Comparison of ENCODE assay signal across 1 mouse cellular context in the genomic region with DNA sequence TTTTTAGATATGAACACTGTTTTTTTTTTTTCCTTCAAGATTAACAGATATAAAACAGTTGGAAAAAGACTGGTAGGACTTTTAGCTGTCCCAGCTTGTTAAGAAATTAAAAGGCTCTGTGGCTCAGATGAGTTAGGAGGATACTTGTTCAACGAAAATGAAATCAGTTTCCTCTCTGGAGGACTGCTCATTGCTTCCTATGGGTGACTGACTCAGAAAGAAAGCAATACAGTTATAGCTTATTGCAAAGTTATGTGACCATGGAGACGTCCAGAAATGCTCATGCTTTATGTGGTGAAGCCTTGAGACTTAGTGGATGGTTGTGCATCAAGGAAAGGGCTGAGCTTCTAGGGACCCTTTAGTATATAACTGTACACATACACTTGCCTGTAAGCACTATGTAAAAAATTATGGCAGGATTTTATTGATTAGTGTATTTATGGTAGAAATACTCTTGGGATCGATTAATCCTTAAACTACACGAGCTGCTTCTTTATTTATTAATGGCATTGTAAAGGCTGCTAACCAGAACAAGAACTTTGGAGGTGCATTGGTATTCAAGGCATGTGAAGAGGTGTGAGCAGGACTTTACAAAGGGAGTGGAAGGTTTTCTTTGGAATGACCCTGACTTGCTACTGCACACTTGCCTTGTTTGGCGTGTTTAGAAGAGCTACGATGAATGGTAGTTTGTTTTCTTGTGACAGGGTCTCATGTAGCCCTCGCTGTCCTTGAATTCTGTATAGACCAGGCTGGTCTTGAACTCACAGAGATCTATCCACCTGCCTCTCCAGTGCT.
A peak's percentile ranks its signal among the peaks of the same experiment; 100 is the strongest.
TF ChIP-seq lines count a peak whose summit lies in the region.

No protein-coding gene starts in this region.

TF ChIP-seq in CH12.LX, 34 proteins besides CTCF, POLR2A, EP300 and RAD21:
- TF ChIP-seq MEF2A (IDR thresholded peaks at IDR 0.05; ENCODE audit: borderline replicate concordance, low read depth, low read length), result peak; percentile 63; the same call in 1 of the 2 replicates
- TF ChIP-seq CHD2 (IDR thresholded peaks at IDR 0.05; ENCODE audit: low read length), result no peak
- TF ChIP-seq SIN3A (IDR thresholded peaks at IDR 0.05; ENCODE audit: low read length), result peak; percentile 26; the same call in 1 of the 2 replicates
- TF ChIP-seq JUN (IDR thresholded peaks at IDR 0.05; ENCODE audit: insufficient read depth, low read depth, low read length), result peak; percentile 51
- no peak for TF ChIP-seq ELF1 (IDR thresholded peaks at IDR 0.05; ENCODE audit: low read depth, low read length)
- no peak for TF ChIP-seq NELFE (IDR thresholded peaks at IDR 0.05; ENCODE audit: low read depth, low read length)
- TF ChIP-seq MAFK (IDR thresholded peaks at IDR 0.05; ENCODE audit: insufficient replicate concordance, low read length), result 0 out of 2 replicates have a peak, but pooled peaks have one; percentile 18
- TF ChIP-seq JUND (conservative IDR thresholded peaks at IDR 0.05; ENCODE audit: low read depth, low read length), result peak; percentile 75
- TF ChIP-seq PAX5 (IDR thresholded peaks at IDR 0.05; ENCODE audit: low read length), result no peak
- TF ChIP-seq POLR2AphosphoS2 (IDR thresholded peaks at IDR 0.05; ENCODE audit: low read depth, low read length), result no peak
- no peak for TF ChIP-seq E2F4 (IDR thresholded peaks at IDR 0.05; ENCODE audit: insufficient replicate concordance, low read depth, low read length)
- peak; percentile 76 for TF ChIP-seq IRF4 (IDR thresholded peaks at IDR 0.05; ENCODE audit: low read depth, low read length)
- no peak for TF ChIP-seq MAZ (IDR thresholded peaks at IDR 0.05; ENCODE audit: low read depth, low read length)
- no peak for TF ChIP-seq BHLHE40 (IDR thresholded peaks at IDR 0.05; ENCODE audit: low read depth, low read length)
